Mouse (Mus musculus) cerebellum, adult 2 months (tissue): ENCODE measurements at regions not wholly inside any gene's neighbourhood (a gene's known extent, or its start where the extent isn't known, plus 50 kb on each side); places are given as distances from the start of the nearest gene placed in this dataset.

Source experiments
- DNase-seq, 2 experiments: peaks; one replicate each; pipeline ENCODE4 v3.0.0; 2021
- H3K27ac ChIP-seq: fragments of 200-500 bp; 2 replicates; pipeline ENCODE4 v1.5.1; 2012; ENCODE audit warnings: low read length, control low read depth, inconsistent platforms; ENCODE audit not compliant: insufficient read depth
- H3K27me3 ChIP-seq: fragments of 200-500 bp; 2 replicates; pipeline ENCODE4 v1.6.1; 2012; ENCODE audit warnings: inconsistent platforms, mild to moderate bottlenecking, low read length, moderate library complexity; ENCODE audit not compliant: control insufficient read depth, insufficient read depth
- H3K4me1 ChIP-seq: fragments of 200-500 bp; 2 replicates; pipeline ENCODE4 v1.6.1; 2011; ENCODE audit warnings: low read length; ENCODE audit not compliant: control insufficient read depth, insufficient read depth
- H3K4me3 ChIP-seq: fragments of 200-500 bp; replicated peaks from 2 replicates; pipeline ENCODE3; 2011; ENCODE audit warnings: mild to moderate bottlenecking, low read depth, low read length, control low read depth; ENCODE audit not compliant: insufficient read depth
- CTCF ChIP-seq: fragments of 200-500 bp; IDR thresholded peaks from 2 replicates; pipeline ENCODE4 v1.5.1; 2011; ENCODE audit warnings: low read depth, mild to moderate bottlenecking, control low read depth, low read length, moderate library complexity, borderline replicate concordance; ENCODE audit not compliant: insufficient read depth
- POLR2A ChIP-seq: fragments of 200-500 bp; IDR thresholded peaks from 2 replicates; pipeline ENCODE4 v1.6.1; 2011; ENCODE audit warnings: low read length, control low read depth, borderline replicate concordance; ENCODE audit not compliant: insufficient read depth
- WGBS: fragments of 180-500 bp; shearing (Covaris S2); methylation state at CpG from one replicate; pipeline ENCODE4 v1.1.7; 2018; 5-methylcytosine and 5-hydroxymethylcytosine counted together

GRCm38 (mm10) chr1:88909864-88910573 is 160.2 kb upstream of the Sh3bp4 start:
- no peaks in the 10 kb centered on the region for H3K4me1 ChIP-seq
- no peak for DNase-seq
- TF ChIP-seq POLR2A: no peak
- no peak for TF ChIP-seq CTCF
- 41% methylated on average over 6 of the region's 6 CpGs for WGBS
- H3K27me3 ChIP-seq: no peaks in the 10 kb centered on the region
- no peak overlapping the region for H3K27ac ChIP-seq
- no peak overlapping the region for H3K4me3 ChIP-seq

GRCm38 (mm10) chr1:88911724-88912123 is 158.5 kb upstream of the Sh3bp4 start:
- no peaks in the 10 kb centered on the region for H3K27me3 ChIP-seq
- no peak overlapping the region for H3K4me3 ChIP-seq
- TF ChIP-seq POLR2A: no peak
- TF ChIP-seq CTCF: no peak
- WGBS: 92% methylated on average over 5 of the region's 5 CpGs
- H3K4me1 ChIP-seq: no peaks in the 10 kb centered on the region
- H3K27ac ChIP-seq: no peak overlapping the region
- DNase-seq: no peak

- H3K27me3 ChIP-seq: no peaks in the 10 kb centered on the region
- WGBS: 59% methylated on average over 4 of the region's 4 CpGs
- H3K27ac ChIP-seq: no peak overlapping the region
- H3K4me1 ChIP-seq: no peaks in the 10 kb centered on the region
- H3K4me3 ChIP-seq: no peak overlapping the region
- DNase-seq: no peak
- TF ChIP-seq CTCF (no peak), POLR2A (no peak)
These were observed 153.6 kb upstream of the Sh3bp4 start for GRCm38 (mm10) chr1:88916531-88917050.

- 56% methylated on average over 2 of the region's 2 CpGs for WGBS
- no peaks in the 10 kb centered on the region for H3K27me3 ChIP-seq
- no peak overlapping the region for H3K27ac ChIP-seq
- TF ChIP-seq CTCF (no peak), POLR2A (no peak)
- no peak for DNase-seq
- H3K4me3 ChIP-seq: no peak overlapping the region
- H3K4me1 ChIP-seq: no peaks in the 10 kb centered on the region
These were observed 148.8 kb upstream of the Sh3bp4 start for GRCm38 (mm10) chr1:88921401-88921800.

GRCm38 (mm10) chr1:88923791-88924581 is 146.2 kb upstream of the Sh3bp4 start:
- DNase-seq: peak in 1 of 2 experiments; percentile 9
- Histone ChIP-seq H3K4me1 (no peaks in the 10 kb centered on the region), H3K4me3 (no peak overlapping the region), H3K27me3 (no peaks in the 10 kb centered on the region), H3K27ac (no peak overlapping the region)
- no peak for TF ChIP-seq CTCF
- no peak for TF ChIP-seq POLR2A
- WGBS: 58% methylated on average over 7 of the region's 7 CpGs

- Histone ChIP-seq H3K4me1 (no peaks in the 10 kb centered on the region), H3K4me3 (no peak overlapping the region), H3K27me3 (no peaks in the 10 kb centered on the region; the same call in 1 of the 2 replicates), H3K27ac (no peak overlapping the region)
- TF ChIP-seq CTCF (no peak), POLR2A (no peak)
- DNase-seq: no peak
- WGBS: 95% methylated on average over 1 of the region's 1 CpGs
These were observed 135.0 kb upstream of the Sh3bp4 start for GRCm38 (mm10) chr1:88935191-88935590.

GRCm38 (mm10) chr1:88935779-88936178 is 134.4 kb upstream of the Sh3bp4 start:
- WGBS: 89% methylated on average over 3 of the region's 3 CpGs

More at GRCm38 (mm10) chr1:88935779-88936178, 134.4 kb upstream of the Sh3bp4 start:
- Histone ChIP-seq H3K4me3 (no peak overlapping the region), H3K4me1 (no peaks in the 10 kb centered on the region), H3K27me3 (no peaks in the 10 kb centered on the region; the same call in 1 of the 2 replicates), H3K27ac (no peak overlapping the region)
- TF ChIP-seq POLR2A (no peak), CTCF (no peak)
- no peak for DNase-seq
